Mouse (Mus musculus) intestine, embryonic 15.5 days (tissue): ENCODE measurements around the gene Dstn. TPM values are rescaled to one million over a fixed set of nuclear protein-coding genes. Genes with fewer than 3 reads are reported as not detected.

Source experiments
- ATAC-seq: fragments of 200-750 bp; cut with Nextera tagmentation; 2 replicates; pipeline ENCODE4 v1.8.0; 2017; ENCODE audit warnings: moderate TSS enrichment, moderate library complexity
- H3K27ac ChIP-seq: fragments of 300-500 bp; sonication (generic); 2 replicates; pipeline ENCODE4 v1.5.1; 2015; ENCODE audit warnings: mild to moderate bottlenecking, inconsistent platforms
- H3K27me3 ChIP-seq: fragments of 300-500 bp; sonication (generic); replicated peaks from 2 replicates; pipeline ENCODE4 v1.6.1; 2015; ENCODE audit warnings: inconsistent platforms
- H3K36me3 ChIP-seq: fragments of 300-500 bp; sonication (generic); 2 replicates; pipeline ENCODE4 v1.6.1; 2015; ENCODE audit warnings: inconsistent platforms
- H3K4me1 ChIP-seq: fragments of 300-500 bp; sonication (generic); replicated peaks from 2 replicates; pipeline ENCODE4 v1.6.1; 2015; ENCODE audit warnings: inconsistent platforms
- H3K4me2 ChIP-seq: fragments of 300-500 bp; sonication (generic); replicated peaks from 2 replicates; pipeline ENCODE4 v1.6.1; 2015; ENCODE audit warnings: mild to moderate bottlenecking, inconsistent platforms
- H3K4me3 ChIP-seq: fragments of 300-500 bp; sonication (generic); replicated peaks from 2 replicates; pipeline ENCODE4 v1.5.1; 2015; ENCODE audit warnings: inconsistent platforms
- H3K9ac ChIP-seq: fragments of 300-500 bp; sonication (generic); 2 replicates; pipeline ENCODE4 v1.6.1; 2015; ENCODE audit warnings: inconsistent platforms
- H3K9me3 ChIP-seq: fragments of 300-500 bp; sonication (generic); 2 replicates; pipeline ENCODE4 v1.6.1; 2016; ENCODE audit warnings: inconsistent platforms
- WGBS: fragments of 180-500 bp; shearing (Covaris S2); methylation state at CpG from one replicate; pipeline ENCODE4 v1.1.7; 2015; 5-methylcytosine and 5-hydroxymethylcytosine counted together
- polyA plus RNA-seq: library from polyadenylated mRNA; unstranded; fragments of >200 nt; fragmentation: Nextera tagmentation; extraction: Ambion mirVana; gene quantifications from 2 replicates; pipeline ENCODE4 v1.2.1, GENCODE M21; 2015

Dstn gene
- polyA plus RNA-seq, 1 experiment from 2014 or later: 711 TPM

DNA sequence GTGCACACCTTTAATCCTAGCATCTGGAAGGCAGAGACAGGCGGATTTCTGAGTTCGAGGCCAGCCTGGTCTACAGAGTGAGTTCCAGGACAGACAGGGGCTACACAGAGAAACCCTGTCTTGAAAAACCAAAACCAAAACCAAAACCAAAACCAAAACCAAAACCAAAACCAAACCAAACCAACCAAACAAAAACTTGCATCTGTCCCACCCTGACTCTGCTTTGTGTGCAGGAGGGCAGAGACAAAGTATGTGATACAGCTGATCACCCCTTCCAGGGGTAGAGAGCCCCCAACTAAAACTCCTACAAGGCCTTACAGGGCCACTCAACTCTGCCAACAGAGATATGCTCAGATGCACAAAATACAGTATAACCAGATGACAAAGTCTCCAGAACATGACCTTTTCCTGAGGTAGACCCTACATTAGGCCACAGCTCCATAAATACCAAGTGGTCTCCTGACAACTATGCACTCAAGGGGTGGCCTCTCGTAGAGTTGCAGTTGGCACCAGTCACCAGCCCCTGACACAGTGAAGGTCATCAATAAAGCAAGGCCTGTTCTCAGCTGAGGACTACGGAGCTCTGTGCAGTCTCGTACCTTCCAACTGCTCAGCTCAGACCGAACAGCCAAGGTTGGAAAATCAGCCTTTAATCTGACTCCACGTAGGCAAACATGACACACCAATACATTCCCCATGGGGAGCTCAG is 77.0 kb downstream of the Dstn start:
- Histone ChIP-seq H3K4me1 (peaks cover 8% of the 10 kb centered on the region; the same call in 1 of the 2 replicates), H3K9ac (no peak overlapping the region), H3K9me3 (no peaks in the 10 kb centered on the region), H3K36me3 (no peaks in the 10 kb centered on the region), H3K27me3 (no peaks in the 10 kb centered on the region), H3K27ac (no peak overlapping the region), H3K4me3 (no peak overlapping the region), H3K4me2 (no peak overlapping the region)
- peak; percentile 57; the same call in 1 of the 2 replicates for ATAC-seq
- 85% methylated on average over 7 of the region's 7 CpGs for WGBS

Other genes starting within 250 kb of the Dstn start
- gene Bfsp1, start 52.1 kb upstream of the Dstn start, polyA plus RNA-seq: 4.2 and 4.3 TPM in 2 replicates
- 103 and 125 TPM in 2 replicates for gene Rrbp1, start 95.9 kb downstream of the Dstn start, polyA plus RNA-seq
- 0.55 TPM in 1 of 2 replicates, not detected in the other for gene Banf2, start 117.7 kb downstream of the Dstn start, polyA plus RNA-seq